Mouse (Mus musculus): ENCODE measurements around the gene Slit3.

DNA sequence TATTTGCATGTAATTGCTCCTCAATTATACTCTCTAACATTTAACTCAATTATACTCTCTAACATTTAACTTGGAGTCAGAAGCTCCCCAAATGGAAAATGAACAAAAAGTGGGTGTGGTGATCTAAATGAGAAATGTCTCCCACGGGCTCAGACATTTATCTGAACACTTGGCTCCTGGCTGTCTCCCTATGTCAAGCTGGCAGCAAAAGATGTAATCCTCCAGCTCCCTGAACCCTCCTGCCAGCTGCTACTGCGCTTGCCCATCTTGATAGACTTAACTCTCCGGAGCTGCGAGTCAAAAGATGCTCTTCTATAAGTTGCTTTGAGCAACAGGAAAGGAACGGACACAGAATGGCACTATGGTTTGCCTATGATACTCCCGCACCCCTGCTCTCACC lies 623.5 kb downstream of the Slit3 start:
- TF ChIP-seq CTCF (IDR thresholded peaks at IDR 0.05; ENCODE audit: borderline replicate concordance, control insufficient read depth, extremely low read depth, insufficient read depth, low read length, poor library complexity): no peak
- TF ChIP-seq POLR2A (IDR thresholded peaks at IDR 0.05; ENCODE audit: control insufficient read depth, extremely low read depth, insufficient read depth, low read length, poor library complexity): no peak

Data from thymus, adult 2 months (tissue).